Mouse (Mus musculus) G1E (cell line): ENCODE measurements around the gene Tnfsf13. TPM values are rescaled to one million over a fixed set of nuclear protein-coding genes. Genes with fewer than 3 reads are reported as not detected.

ENCODE experiments used
- ATAC-seq: 2 replicates; pipeline ENCODE4 v1.8.0; 2016; ENCODE audit warnings: mild to moderate bottlenecking; ENCODE audit not compliant: insufficient number of reproducible peaks, poor library complexity, low FRiP score, severe bottlenecking; ENCODE audit errors: extremely low read depth
- DNase-seq: peaks from one replicate; pipeline ENCODE4 v3.0.0; 2012; ENCODE audit warnings: low spot score
- H3K27me3 ChIP-seq: 2 replicates; pipeline ENCODE4 v1.6.1; 2012; ENCODE audit warnings: mild to moderate bottlenecking, low read length, inconsistent platforms; ENCODE audit not compliant: insufficient read depth
- H3K36me3 ChIP-seq: replicated peaks from 2 replicates; pipeline ENCODE3; 2012; ENCODE audit warnings: mild to moderate bottlenecking, inconsistent platforms
- H3K4me1 ChIP-seq: 2 replicates; pipeline ENCODE4 v1.6.1; 2012; ENCODE audit warnings: low read depth, low read length, inconsistent platforms, mixed read lengths; ENCODE audit not compliant: insufficient read depth
- H3K4me3 ChIP-seq: 2 replicates; pipeline ENCODE4 v1.5.1; 2012; ENCODE audit warnings: low read depth, mild to moderate bottlenecking, inconsistent platforms, low read length, moderate library complexity, mixed read lengths
- H3K9me3 ChIP-seq: replicated peaks from 2 replicates; pipeline ENCODE4 v1.6.1; 2012; ENCODE audit warnings: inconsistent platforms
- CTCF ChIP-seq: IDR thresholded peaks from 2 replicates; pipeline ENCODE4 v1.5.1; 2012; ENCODE audit warnings: low read depth, low read length, inconsistent platforms, mixed read lengths
- GATA1 ChIP-seq: IDR thresholded peaks from 2 replicates; pipeline ENCODE4 v1.6.1; 2012; ENCODE audit warnings: borderline replicate concordance, low read length, inconsistent platforms, mixed read lengths
- GATA2 ChIP-seq: IDR thresholded peaks from 2 replicates; pipeline ENCODE4 v1.6.1; 2012; ENCODE audit warnings: low read depth, low read length, inconsistent platforms, borderline replicate concordance
- POLR2AphosphoS5 ChIP-seq: IDR thresholded peaks from 2 replicates; pipeline ENCODE4 v1.6.1; 2012; ENCODE audit warnings: low read depth, low read length, inconsistent platforms; ENCODE audit not compliant: insufficient replicate concordance
- TAL1 ChIP-seq: conservative IDR thresholded peaks from 2 replicates; pipeline ENCODE4 v1.6.1; 2012; ENCODE audit warnings: low read depth, low read length, inconsistent platforms, mixed read lengths
- polyA plus RNA-seq: library from polyadenylated mRNA; stranded (reverse); fragments of >175 nt; gene quantifications from 2 replicates; pipeline ENCODE4 v1.2.3, GENCODE M21; 2012
- total RNA-seq, 2 experiments: library from RNA; stranded (forward) in 1 of 2; stranded (reverse) in 1 of 2; fragments of 200-1000 nt in 1 of 2; fragments of >200 nt in 1 of 2; fragmentation: Nextera tagmentation in 1 of 2; gene quantifications; 2 replicates each; pipeline ENCODE4 v1.2.3; 2014 to 2017

The Tnfsf13 gene
- total and polyA plus RNA-seq, 3 experiments = not detected

DNA sequence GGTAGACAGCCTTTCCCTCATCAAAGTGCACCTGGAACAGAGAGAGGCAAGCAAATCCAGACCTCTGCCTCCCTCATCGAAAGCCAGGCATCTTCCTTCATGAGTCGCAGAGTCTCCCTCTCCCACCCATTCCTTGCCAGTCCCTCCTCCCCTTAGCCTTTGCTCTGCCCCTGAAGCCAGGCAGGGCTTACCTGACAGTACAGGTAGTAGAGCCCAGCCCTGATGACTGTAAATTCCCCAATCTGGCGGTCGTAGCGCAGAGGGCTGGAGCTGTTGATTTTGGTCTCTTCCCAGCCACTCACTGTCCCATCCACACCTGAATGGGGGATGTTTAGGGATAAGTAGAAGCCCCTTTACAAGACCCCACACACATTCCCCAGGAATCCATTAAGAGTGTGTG lies 1.5 kb upstream of the Tnfsf13 start:
- DNase-seq = no peak
- ATAC-seq = no peak

DNA sequence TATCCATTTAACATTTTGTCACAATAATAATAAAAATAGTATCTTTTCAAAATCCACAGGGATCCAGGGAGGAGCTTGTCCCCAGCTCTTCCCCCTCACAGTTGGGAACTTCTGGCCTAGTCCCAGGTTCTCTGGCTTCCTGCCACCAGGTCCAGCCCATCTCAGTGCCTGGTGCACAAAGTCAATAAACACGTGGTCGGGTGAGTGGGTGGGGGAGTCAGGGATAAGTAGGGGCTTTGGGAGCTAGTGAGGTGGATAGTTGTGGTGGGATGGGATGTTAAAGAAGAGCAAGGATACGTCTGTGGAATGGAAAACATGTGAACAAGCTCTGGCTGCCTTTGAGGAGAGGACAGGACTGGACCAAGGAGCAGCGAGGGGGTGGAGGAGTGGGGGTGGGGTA lies 793 bp upstream of the Tnfsf13 start:
- H3K4me1 ChIP-seq = peaks cover 34% of the 10 kb centered on the region
- DNase-seq = no peak
- H3K9me3 ChIP-seq = no peaks in the 10 kb centered on the region
- TF ChIP-seq GATA1 (no peak), POLR2AphosphoS5 (no peak)
- H3K4me3 ChIP-seq = no peak overlapping the region
- no peaks in the 10 kb centered on the region for H3K36me3 ChIP-seq
- no peak for ATAC-seq
- H3K27me3 ChIP-seq = peaks cover 65% of the 10 kb centered on the region

More for the DNA sequence above, 1.5 kb upstream of the Tnfsf13 start:
- H3K4me3 ChIP-seq = no peak overlapping the region
- H3K36me3 ChIP-seq = no peaks in the 10 kb centered on the region
- H3K4me1 ChIP-seq = peaks cover 32% of the 10 kb centered on the region
- H3K27me3 ChIP-seq = peaks cover 71% of the 10 kb centered on the region
- no peaks in the 10 kb centered on the region for H3K9me3 ChIP-seq
- TF ChIP-seq POLR2AphosphoS5 = no peak
- TF ChIP-seq CTCF = no peak
- no peak for TF ChIP-seq GATA2
- no peak for TF ChIP-seq GATA1
- TF ChIP-seq TAL1 = no peak

DNA sequence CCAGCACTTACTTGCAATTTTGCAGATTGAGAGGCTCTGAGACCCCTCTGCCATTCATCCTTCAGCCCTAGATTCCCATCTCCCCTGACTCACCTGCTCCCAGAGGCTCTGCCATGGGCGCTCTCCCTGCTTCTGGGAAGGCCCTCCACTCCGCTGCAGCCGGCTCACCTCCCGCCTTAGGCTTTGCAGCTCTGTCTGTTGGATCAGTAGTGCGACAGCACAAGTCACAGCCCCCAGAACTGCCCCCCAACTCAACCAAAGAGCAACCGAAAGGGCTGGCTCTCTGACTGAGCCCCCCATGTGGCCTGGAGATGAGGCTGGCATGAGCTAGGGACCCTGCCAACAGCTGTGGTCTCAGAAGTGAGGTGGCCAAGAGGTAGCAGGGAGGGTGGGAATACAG lies 648 bp downstream of the Tnfsf13 start:
- Histone ChIP-seq H3K27me3 (peaks cover 51% of the 10 kb centered on the region), H3K4me1 (peaks cover 45% of the 10 kb centered on the region), H3K4me3 (no peak overlapping the region), H3K36me3 (peaks cover 7% of the 10 kb centered on the region), H3K9me3 (no peaks in the 10 kb centered on the region)
- DNase-seq = no peak
- no peak for TF ChIP-seq GATA1
- no peak for TF ChIP-seq GATA2
- no peak for TF ChIP-seq TAL1
- ATAC-seq = no peak

DNA sequence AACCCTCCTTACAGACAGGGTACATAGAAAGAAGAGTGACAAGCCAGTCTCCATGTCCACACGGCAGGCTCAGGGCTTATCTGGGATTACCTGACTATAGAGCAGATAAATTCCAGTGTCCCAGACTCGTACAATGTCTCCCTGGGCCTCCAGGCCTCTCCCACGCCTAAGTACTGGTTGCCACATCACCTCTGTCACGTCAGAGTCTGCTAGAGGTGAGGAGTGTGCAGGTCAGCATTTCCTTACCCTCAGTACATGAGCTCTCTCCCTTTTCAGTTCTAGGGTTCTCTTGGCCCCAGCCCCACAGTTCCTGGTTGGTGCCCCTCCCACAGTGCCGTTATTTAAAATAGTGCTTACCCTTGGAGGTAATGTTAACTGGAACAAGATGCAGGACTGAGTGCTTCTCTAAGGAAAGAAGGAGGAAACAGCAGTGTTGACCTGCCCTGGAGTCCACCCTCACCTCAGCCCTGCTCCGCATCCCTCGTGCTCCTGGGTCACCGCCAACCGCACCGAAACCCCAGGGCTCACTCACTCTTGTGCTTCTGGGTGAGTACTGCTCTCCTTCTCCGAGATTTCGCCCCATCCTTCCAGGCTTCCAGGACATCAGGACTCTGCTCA lies 1.3 kb downstream of the Tnfsf13 start:
- ATAC-seq = no peak
- H3K36me3 ChIP-seq = peaks cover 13% of the 10 kb centered on the region
- peaks cover 47% of the 10 kb centered on the region for H3K4me1 ChIP-seq
- no peak for DNase-seq
- H3K27me3 ChIP-seq = peaks cover 45% of the 10 kb centered on the region
- H3K9me3 ChIP-seq = no peaks in the 10 kb centered on the region
- H3K4me3 ChIP-seq = no peak overlapping the region
- TF ChIP-seq CTCF = no peak
- no peak for TF ChIP-seq GATA2
- TF ChIP-seq GATA1 = no peak
- TF ChIP-seq TAL1 = no peak
- no peak for TF ChIP-seq POLR2AphosphoS5

DNA sequence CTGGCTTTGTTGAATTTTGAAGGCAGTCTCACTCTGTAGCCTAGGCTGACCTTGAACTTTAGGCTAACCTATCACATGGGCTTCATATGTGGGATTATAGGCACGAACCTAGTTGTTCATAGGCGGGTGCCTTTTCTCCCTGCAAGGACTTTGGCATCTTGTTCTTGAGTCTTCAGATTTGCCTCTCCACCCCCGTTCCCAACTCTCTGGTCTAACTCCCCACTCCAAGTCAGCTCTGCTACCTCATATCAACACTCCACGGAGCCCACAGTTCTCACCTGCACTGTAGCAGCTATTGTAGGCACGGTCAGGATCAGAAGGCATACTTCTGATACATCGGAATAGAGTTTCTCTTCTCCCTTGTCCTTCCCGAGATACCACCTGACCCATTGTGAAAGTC lies 2.0 kb downstream of the Tnfsf13 start:
- no peak for ATAC-seq
- Histone ChIP-seq H3K4me1 (peaks cover 52% of the 10 kb centered on the region), H3K27me3 (peaks cover 42% of the 10 kb centered on the region), H3K9me3 (no peaks in the 10 kb centered on the region), H3K36me3 (peaks cover 20% of the 10 kb centered on the region), H3K4me3 (no peak overlapping the region)
- TF ChIP-seq GATA2 (no peak), POLR2AphosphoS5 (no peak), TAL1 (no peak), CTCF (no peak), GATA1 (no peak)
- DNase-seq = no peak

DNA sequence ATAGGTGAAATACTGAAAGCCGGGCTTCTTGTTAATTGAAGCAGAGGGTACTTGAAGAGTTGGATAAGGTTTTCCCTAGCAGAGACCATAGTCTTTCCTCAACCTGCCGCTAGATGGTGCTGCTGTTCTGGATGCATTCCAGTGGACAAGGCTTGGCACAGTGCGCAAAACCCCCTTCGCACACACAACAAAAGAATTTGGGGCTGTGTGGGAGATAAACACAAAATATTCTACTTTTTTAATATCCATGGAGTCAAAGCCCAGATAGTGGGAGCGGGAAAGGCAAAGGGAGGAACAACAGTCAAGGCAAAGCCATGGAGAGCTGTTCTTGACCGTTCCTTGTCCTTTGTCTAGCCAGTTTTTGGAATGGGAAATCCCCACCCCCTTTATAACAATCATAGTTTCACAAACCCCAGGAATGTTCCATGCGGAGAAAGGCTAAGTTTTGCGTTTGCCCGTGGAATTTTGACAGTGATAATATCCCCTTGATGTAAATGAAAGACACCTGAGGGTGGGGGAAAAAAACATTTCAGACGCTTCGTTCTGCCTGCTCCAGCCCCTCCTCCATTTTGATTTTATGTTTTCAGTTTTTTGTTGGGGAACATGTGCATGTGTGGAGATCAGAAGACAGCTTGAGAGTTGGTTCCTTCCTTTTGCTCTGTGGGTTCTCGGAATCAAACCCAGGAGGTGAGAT lies 2.6 kb downstream of the Tnfsf13 start:
- peaks cover 26% of the 10 kb centered on the region for H3K36me3 ChIP-seq
- no peak overlapping the region for H3K4me3 ChIP-seq
- TF ChIP-seq POLR2AphosphoS5 = no peak
- peak; percentile 75 for TF ChIP-seq CTCF
- no peak for TF ChIP-seq GATA2
- H3K9me3 ChIP-seq = no peaks in the 10 kb centered on the region
- ATAC-seq (peak; percentile 38), DNase-seq (peak; percentile 53)
- peaks cover 58% of the 10 kb centered on the region for H3K4me1 ChIP-seq
- H3K27me3 ChIP-seq = peaks cover 37% of the 10 kb centered on the region
